Mouse (Mus musculus): Measurements from ENCODE around the gene Dnajc22.
A peak's percentile ranks its signal among the peaks of the same experiment; 100 is the strongest.
"Not testable (repeated sequence)": the region's sequence is repeated elsewhere in the genome, so short reads cannot be mapped to it uniquely, and the experiment has no call there.

Dnajc22 gene

GRCm38 (mm10) chr15:99092870-99093269 is at the start of gene Dnajc22:
Gene Dnajc22 (plus strand): TSS chr15:99093170.
- no peak for DNase-seq (ENCODE audit: low read depth, low spot score)

- no peak for DNase-seq (ENCODE audit: low read depth, low spot score)
Measured at GRCm38 (mm10) chr15:99044854-99045253, 48.1 kb upstream of the Dnajc22 start.

GRCm38 (mm10) chr15:99045734-99046133 is 47.2 kb upstream of the Dnajc22 start:
- DNase-seq (ENCODE audit: low read depth, low spot score), result not testable (repeated sequence)

DNA sequence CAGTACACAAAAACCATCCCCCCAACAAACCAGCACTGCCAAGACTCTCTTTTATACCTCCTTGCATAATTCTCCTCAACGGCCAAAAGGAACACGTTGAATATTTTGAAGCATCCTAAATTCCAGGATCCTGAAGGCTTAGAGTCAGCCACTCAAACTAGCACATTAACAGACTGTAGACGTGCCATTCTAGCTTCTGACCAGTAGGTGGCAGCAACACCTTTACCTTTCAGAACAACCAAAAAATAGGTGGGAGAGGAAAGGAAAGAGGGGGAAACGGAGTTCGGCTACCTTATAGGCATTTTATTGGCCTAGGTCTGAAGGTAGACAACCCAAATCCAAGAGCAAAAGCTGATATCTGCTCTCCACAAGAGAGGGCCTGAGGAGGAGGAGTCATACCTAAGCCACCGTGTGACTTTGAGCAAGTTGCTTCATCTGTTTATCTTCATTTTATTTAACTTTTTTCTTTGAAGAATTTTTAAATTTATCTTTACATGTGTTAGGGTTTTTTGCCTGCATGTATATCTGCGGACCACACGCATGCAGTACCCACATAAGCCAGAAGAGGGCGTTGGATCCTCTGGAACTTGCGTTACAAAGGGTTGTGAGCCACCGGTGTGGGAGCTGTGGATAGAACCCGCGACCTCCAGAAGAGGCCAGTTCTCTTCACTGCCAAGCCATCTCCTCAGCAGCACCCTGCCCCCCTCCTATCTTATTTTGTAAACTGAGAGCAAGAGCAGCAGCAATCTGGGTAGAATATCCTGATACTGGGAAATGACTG is 43.3 kb upstream of the Dnajc22 start:
- peak; percentile 59 for DNase-seq (ENCODE audit: low read depth, low spot score)

DNA sequence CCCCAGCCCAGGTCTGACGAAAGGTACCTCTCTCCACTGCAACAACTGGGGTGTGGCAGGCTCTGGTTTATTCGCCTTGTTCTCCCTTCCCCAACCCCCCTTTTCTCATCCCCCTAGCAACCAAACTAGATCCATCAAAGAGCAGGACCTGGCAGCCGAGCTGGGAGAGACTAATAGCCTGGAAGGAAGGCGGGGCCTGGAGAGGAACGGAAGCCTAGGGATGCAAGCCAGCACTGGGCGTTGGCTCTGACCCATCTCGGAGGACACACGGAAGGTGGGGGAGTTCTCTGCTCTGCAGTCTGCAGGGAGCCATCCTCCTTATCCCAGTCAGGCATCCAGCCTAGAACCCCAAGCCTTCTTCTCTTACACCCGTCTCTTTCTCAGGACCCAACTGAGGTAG is 39.6 kb upstream of the Dnajc22 start:
- no peak for DNase-seq (ENCODE audit: low read depth, low spot score)

- DNase-seq (ENCODE audit: low read depth, low spot score), result no peak
Measured at GRCm38 (mm10) chr15:99055040-99055439, 37.9 kb upstream of the Dnajc22 start, which contains the start of gene Prph. Gene Prph (plus strand): TSS chr15:99055174.

- no peak for DNase-seq (ENCODE audit: low read depth, low spot score)
Measured at GRCm38 (mm10) chr15:99055511-99055961, 37.4 kb upstream of the Dnajc22 start.

DNA sequence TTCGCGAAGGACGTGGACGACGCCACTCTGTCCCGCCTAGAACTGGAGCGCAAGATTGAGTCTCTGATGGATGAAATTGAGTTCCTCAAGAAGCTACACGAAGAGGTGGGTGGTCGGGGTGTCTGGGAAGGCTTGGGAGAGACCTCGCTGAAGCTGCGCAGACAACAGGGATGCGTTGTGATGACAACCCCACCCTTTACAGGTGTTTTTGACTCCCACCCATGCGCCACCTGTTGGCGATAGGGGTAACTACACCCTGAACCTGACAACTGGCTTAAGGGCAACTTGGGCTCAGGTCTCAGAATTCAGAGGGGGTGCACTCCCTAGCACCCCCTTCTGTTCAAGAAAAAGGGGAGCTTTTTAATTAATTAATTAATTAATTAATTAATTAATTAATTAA is 36.6 kb upstream of the Dnajc22 start:
- DNase-seq (ENCODE audit: low read depth, low spot score), result no peak

GRCm38 (mm10) chr15:99065557-99066165 is 27.3 kb upstream of the Dnajc22 start:
- DNase-seq (ENCODE audit: low read depth, low spot score), result no peak

DNA sequence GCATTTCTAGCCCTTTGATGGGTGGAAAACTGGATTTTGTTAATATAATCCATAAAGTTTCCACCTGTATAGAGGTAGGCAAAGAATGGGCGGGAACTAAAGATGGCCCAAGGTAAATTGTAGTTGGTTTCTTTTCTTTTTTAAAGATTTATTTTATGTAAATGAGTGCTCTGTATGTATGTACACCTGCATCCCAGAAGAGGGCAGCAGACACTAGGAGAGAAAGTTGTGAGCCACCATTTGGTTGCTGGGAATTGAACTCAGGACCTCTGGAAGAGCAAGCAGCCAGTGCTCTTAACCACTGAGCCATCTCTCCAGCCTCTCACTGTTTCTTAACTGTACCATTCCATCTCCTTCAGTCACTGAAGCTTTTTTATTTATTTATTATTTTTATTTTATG is 21.0 kb upstream of the Dnajc22 start:
- no peak for DNase-seq (ENCODE audit: low read depth, low spot score)

DNA sequence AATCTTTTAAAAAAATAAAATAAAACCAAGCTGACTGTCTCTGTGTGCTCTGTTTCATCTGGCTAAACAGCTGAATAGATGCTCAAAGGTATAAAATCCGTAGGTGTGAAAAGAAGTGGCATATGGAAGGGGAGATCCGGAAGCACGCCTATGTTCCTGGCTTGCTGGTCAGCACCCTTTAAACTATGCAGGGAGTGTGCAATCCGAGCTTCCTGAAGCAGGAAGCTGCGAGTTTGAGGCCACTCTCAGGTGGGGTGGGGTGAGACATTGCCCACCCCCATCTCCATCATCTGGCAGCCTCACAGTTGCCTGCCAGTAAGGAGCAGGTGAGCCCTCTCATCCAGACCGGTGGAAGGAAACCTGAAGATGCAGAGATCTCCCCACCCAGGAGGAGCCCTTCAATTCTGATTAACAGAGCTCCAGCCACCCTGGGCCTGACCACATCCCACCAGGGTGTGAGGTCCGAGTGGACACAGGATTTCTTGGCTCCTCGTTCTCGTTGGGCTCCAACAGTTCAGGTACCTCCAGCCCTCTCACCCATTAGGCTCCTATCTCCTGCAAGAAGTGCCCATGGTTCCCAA is 18.9 kb upstream of the Dnajc22 start, which contains the start of gene Troap:
Gene Troap, plus strand, starts transcription at position 557 of the 581 bp plus-strand sequence.
- DNase-seq (ENCODE audit: low read depth, low spot score), result no peak

DNA sequence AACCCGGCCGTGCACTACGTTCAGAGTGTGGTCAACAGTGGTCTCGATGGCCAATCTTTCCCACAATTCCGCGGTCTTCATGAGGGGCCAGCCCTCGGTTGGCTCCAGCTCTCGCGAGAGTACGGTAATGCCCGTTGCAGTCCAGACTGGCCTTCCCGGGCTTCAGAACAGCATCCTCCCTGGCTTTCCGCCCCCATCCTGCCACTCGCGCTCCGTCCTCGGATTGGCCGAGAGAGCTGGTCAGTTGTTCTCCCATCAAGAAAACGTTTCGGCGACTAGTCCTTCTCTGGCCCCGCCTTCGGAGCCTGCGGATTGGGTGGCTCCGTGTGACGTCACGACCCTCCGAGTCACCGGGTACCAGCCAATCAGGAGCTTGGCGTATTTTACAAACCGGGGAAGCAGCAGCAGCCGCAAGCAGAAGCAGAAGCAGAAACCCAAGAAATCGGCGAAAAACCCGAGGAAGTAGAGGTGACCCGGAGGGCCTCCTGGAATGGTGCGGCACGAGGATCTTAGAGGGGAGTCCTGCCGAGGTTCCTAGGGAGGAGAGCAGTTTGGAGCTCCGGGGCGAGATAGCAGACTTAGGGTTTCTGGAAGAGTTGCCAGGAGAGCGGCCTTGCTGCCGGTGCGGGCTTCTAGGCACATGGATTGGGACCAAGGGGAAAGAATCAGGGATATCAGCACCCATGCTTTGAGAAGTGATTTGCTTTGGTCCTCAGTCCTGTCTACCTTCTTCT is 18.2 kb upstream of the Dnajc22 start:
- peak; percentile 96 for DNase-seq (ENCODE audit: low read depth, low spot score)

GRCm38 (mm10) chr15:99076011-99076410 is 17.0 kb upstream of the Dnajc22 start:
- DNase-seq (ENCODE audit: low read depth, low spot score), result not testable (repeated sequence)

DNA sequence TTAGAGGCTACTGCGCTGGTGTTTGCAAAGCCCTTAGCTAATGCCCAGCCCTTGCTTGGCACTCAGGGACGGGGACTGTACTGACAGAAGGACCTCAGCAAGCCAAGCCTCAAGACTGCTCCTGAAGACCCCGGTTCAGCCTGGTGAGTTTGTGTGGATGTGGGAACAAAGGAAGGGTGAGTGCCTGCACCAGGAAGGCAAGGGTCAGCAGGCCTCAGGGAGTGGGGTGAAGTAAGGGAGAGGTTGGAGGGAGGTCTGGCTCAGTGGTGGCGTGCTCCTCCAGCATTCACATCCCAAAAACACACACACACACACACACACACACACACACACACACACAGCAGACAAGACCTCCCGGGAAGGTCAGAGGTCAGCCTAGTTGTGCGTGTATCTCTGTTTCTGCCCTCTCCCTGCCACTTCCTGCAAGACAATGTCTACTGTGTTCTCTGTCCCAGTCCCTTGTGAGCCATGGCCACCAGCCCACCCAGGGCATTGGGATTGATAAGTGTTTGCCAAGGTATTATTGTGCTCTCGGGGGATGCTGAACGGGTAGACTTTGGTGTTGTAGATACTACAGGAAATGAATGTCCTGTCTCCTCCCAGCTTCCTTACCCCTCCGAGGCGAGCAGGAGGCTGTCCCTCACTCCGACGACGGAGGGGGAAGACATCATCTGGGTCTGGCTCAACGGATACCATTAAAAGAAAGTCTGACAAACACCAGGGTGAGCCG is 14.6 kb upstream of the Dnajc22 start:
- DNase-seq (ENCODE audit: low read depth, low spot score), result no peak

DNA sequence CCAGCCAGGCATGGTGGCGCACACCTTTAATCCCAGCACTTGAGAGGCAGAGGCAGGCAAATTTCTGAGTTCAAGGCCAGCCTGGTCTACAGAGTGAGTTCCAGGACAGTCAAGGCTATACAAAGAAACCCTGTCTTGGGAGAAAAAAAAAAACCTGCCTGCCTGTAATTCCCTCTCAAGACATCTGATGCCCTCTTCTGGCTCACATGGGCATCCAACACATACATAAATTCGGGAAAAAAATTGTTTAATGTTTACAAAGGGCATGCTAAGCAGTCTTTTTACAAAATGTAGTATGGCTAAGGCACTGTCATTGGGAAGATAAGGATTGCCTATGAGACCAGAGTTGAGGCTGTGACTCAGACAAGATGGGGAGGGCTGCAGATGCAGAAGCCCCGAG is 13.2 kb upstream of the Dnajc22 start:
- no peak for DNase-seq (ENCODE audit: low read depth, low spot score)

DNA sequence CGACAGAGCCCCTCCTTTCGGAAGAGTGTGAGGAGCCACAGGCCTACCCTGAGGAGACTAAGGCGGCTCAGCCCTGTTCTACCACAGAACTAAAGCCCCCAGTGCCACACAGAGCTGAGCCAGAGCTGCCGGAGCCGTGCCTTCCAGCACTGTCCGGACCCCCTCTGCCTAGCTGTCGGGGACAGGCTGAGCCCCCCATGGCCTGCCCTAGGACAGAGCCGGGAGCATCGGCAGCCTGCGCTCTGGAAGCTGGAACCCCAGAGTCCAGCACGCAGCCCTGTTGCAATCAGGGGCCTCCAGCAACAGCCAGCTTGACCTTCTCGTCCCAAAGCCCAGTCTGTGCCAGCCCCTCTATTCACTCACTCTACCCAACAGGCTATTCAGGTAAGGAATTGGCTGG is 10.6 kb upstream of the Dnajc22 start:
- DNase-seq (ENCODE audit: low read depth, low spot score), result no peak

DNA sequence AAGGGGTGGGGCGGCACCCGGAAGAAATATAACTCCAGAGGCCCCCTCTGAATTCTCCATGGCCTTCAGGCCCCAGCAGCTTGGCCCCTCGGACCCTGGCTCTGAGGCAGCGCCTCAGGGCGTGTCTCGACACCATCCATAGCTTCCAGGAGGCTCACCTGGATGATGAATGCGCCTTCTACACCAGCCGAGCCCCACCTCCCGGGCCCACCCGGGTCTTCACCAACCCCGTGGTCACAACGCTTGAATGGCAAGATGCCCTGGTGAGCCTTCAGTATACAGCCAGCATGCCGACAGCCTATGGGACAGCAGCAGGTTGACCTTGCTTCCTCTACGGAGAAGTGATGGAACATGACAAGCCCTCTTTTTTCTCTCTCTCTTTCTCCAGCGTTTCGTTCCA is 10.1 kb upstream of the Dnajc22 start:
- no peak for DNase-seq (ENCODE audit: low read depth, low spot score)

DNA sequence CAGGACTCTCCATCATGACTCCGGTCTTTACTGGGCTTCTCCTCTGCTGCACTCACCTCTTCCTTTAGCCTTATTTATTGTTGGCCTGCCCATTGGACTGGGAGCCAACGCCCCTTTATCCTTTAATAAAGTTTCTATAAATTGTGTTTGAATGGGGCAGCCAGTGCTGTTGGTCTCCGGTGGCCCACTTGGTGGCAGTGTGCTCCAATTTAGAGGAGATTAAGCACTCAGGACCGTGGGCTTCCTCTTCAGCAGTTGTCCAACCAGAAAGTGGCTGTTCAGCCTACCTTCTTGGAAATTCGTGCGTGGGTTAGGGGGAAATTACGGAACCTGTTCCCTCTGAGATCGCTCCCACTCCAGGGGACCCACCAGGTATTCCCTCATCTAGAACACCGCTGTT is 9.7 kb upstream of the Dnajc22 start:
- DNase-seq (ENCODE audit: low read depth, low spot score), result no peak

DNA sequence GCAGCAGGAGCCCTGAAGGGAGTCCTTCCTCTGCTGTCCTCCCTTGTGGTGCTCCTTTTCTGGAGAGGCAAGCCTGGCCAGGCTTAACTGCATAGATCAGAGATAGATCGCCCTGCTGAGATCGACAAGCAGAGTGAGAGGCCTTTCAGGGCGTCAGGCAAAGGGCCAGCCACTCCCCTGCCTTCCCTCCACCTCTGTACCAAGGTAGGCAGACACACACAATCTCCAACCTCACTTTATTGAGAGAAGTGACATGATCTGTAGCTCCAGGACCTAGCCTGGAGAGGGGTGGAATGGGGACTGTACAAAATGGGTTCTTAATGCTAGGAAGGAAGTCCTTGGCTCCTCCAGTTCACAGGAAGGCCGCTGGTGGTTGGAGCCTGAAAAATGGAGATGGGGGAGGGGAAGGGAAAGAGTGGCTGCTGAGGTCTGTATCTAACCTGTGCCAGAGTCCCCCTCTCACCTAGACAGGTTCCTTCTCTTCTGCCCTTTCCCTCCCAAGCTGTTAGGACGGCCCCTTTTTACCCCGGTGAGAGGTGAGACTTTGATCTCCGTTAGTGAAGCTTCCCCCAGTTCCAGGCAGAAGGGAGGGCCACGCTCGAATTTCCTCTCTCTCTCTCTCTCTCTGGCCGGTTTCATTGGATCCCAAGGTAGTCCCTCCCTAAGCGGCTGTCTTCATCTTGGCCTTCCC is 9.0 kb upstream of the Dnajc22 start:
- DNase-seq (ENCODE audit: low read depth, low spot score), result no peak

GRCm38 (mm10) chr15:99084618-99085017 is 8.4 kb upstream of the Dnajc22 start:
- DNase-seq (ENCODE audit: low read depth, low spot score), result no peak

GRCm38 (mm10) chr15:99085997-99086396 is 7.0 kb upstream of the Dnajc22 start:
- no peak for DNase-seq (ENCODE audit: low read depth, low spot score)

Measured in embryo, embryonic 11.5 days (tissue).